Mouse (Mus musculus) c-Kit-negative CD71-positive TER-119-positive erythroid progenitor cells, embryonic 14.5 days (primary cell): ENCODE results near the gene Smndc1.
A peak's percentile ranks its signal among the peaks of the same experiment; 100 is the strongest.

Source experiments
- DNase-seq: peaks from one replicate; pipeline ENCODE4 v3.0.0-alpha.2; 2013; ENCODE audit warnings: low read depth, low spot score

Gene Smndc1

GRCm38 (mm10) chr19:53390495-53391007 is at the start of gene Smndc1:
TSS of gene Smndc1 (minus strand) at chr19:53390578.
- peak; percentile 99 for DNase-seq

GRCm38 (mm10) chr19:53439340-53439739 is 49.0 kb upstream of the Smndc1 start:
- no peak for DNase-seq

GRCm38 (mm10) chr19:53437991-53438390 is 47.6 kb upstream of the Smndc1 start:
- DNase-seq, result no peak

- no peak for DNase-seq
Measured at GRCm38 (mm10) chr19:53437311-53437958, 47.1 kb upstream of the Smndc1 start.

GRCm38 (mm10) chr19:53433949-53434689 is 43.7 kb upstream of the Smndc1 start:
- DNase-seq, result no peak

- DNase-seq, result no peak
Measured at GRCm38 (mm10) chr19:53431003-53431402, 40.6 kb upstream of the Smndc1 start.

- no peak for DNase-seq
Measured at GRCm38 (mm10) chr19:53430356-53430755, 40.0 kb upstream of the Smndc1 start.

GRCm38 (mm10) chr19:53427817-53428216 is 37.4 kb upstream of the Smndc1 start:
- DNase-seq, result no peak

- DNase-seq, result no peak
Measured at GRCm38 (mm10) chr19:53427346-53427745, 37.0 kb upstream of the Smndc1 start.

- no peak for DNase-seq
Measured at GRCm38 (mm10) chr19:53425824-53426223, 35.4 kb upstream of the Smndc1 start.

- DNase-seq, result no peak
Measured at GRCm38 (mm10) chr19:53424629-53425028, 34.3 kb upstream of the Smndc1 start.

GRCm38 (mm10) chr19:53423816-53424465 is 33.6 kb upstream of the Smndc1 start:
- DNase-seq, result no peak

GRCm38 (mm10) chr19:53423341-53423753 is 33.0 kb upstream of the Smndc1 start:
- DNase-seq, result no peak

GRCm38 (mm10) chr19:53422358-53423308 is 32.3 kb upstream of the Smndc1 start:
- DNase-seq, result no peak

- DNase-seq, result no peak
Measured at GRCm38 (mm10) chr19:53421583-53422188, 31.3 kb upstream of the Smndc1 start.

- DNase-seq, result peak; percentile 17
Measured at GRCm38 (mm10) chr19:53420924-53421582, 30.7 kb upstream of the Smndc1 start.

GRCm38 (mm10) chr19:53419834-53420233 is 29.5 kb upstream of the Smndc1 start:
- DNase-seq, result peak; percentile 31

GRCm38 (mm10) chr19:53415198-53415597 is 24.8 kb upstream of the Smndc1 start:
- no peak for DNase-seq

GRCm38 (mm10) chr19:53414650-53415049 is 24.3 kb upstream of the Smndc1 start:
- no peak for DNase-seq
